Comparison of ENCODE assay signal across 29 mouse cellular contexts in genomic region chr5:45266914-45267313, GRCm38 (mm10).
A peak's percentile ranks its signal among the peaks of the same experiment; 100 is the strongest.
DNase-seq lines count a peak whose midpoint lies in the region; ATAC-seq and TF ChIP-seq lines count a peak whose summit lies in the region.
"Had no signal": no experiment of that assay in that cellular context is flagged by ENCODE, and none has a peak within 500 bp of the region (broad histone marks: within the 10 kb centered on the region; RNA-seq: fewer than 3 reads in every experiment).

No protein-coding gene starts in this region.

- peak; percentile 46; the same call in 1 of the 2 replicates for ATAC-seq in forebrain, embryonic 12.5 days (ENCODE audit: low FRiP score)
- ATAC-seq in forebrain, postnatal 0 days: no peak
- ATAC-seq in hindbrain, postnatal 0 days: peak; percentile 59
- no peak for ATAC-seq in hindbrain, embryonic 16.5 days
- no peak; the same call in 1 of the 2 replicates for ATAC-seq in midbrain, embryonic 14.5 days (ENCODE audit: low FRiP score, low TSS enrichment)
- ATAC-seq: CD4-positive, CD25-positive, alpha-beta regulatory T cell, adult 4 months had no signal

- H3K27ac ChIP-seq in forebrain, embryonic 12.5 days: no peak overlapping the region
- no peak overlapping the region for H3K27ac ChIP-seq in forebrain, postnatal 0 days (ENCODE audit: low read depth, low read length)
- H3K27ac ChIP-seq in hindbrain, postnatal 0 days: no peak overlapping the region
- H3K27ac ChIP-seq in hindbrain, embryonic 16.5 days (ENCODE audit: low read depth, low read length): no peak overlapping the region
- peak overlapping the region; percentile 70; the same call in 1 of the 2 replicates for H3K27ac ChIP-seq in midbrain, embryonic 14.5 days (replicated peaks; ENCODE audit: low read depth, low read length)
- H3K27ac ChIP-seq: embryonic facial prominence, embryonic 12.5 days; heart, adult 2 months; heart, embryonic 13.5 days; hindbrain, embryonic 14.5 days; kidney, embryonic 15.5 days; limb, embryonic 12.5 days; liver, embryonic 15.5 days; neural tube, embryonic 13.5 days had no signal

- H3K36me3 ChIP-seq in forebrain, embryonic 12.5 days (replicated peaks): no peaks in the 10 kb centered on the region
- H3K36me3 ChIP-seq in forebrain, postnatal 0 days (ENCODE audit: insufficient read depth): no peaks in the 10 kb centered on the region
- no peaks in the 10 kb centered on the region for H3K36me3 ChIP-seq in hindbrain, postnatal 0 days (ENCODE audit: insufficient read depth, low read length)
- H3K36me3 ChIP-seq in hindbrain, embryonic 16.5 days (ENCODE audit: control insufficient read depth, insufficient read depth, low read length): no peaks in the 10 kb centered on the region
- no peaks in the 10 kb centered on the region for H3K36me3 ChIP-seq in midbrain, embryonic 14.5 days (ENCODE audit: control insufficient read depth, insufficient read depth, low read length)
- H3K36me3 ChIP-seq: embryonic facial prominence, embryonic 12.5 days; heart, embryonic 13.5 days; kidney, embryonic 15.5 days; limb, embryonic 12.5 days; liver, embryonic 15.5 days; neural tube, embryonic 13.5 days had no signal

- no peak overlapping the region for H3K9ac ChIP-seq in forebrain, embryonic 12.5 days
- no peak overlapping the region for H3K9ac ChIP-seq in forebrain, postnatal 0 days
- no peak overlapping the region for H3K9ac ChIP-seq in hindbrain, postnatal 0 days (replicated peaks; ENCODE audit: low read length)
- no peak overlapping the region for H3K9ac ChIP-seq in hindbrain, embryonic 16.5 days (ENCODE audit: low read depth, low read length)
- H3K9ac ChIP-seq in midbrain, embryonic 14.5 days (replicated peaks; ENCODE audit: low read length): no peak overlapping the region
- H3K9ac ChIP-seq: embryonic facial prominence, embryonic 12.5 days; heart, embryonic 13.5 days; hindbrain, embryonic 14.5 days; kidney, embryonic 15.5 days; limb, embryonic 12.5 days; liver, embryonic 15.5 days; lung, embryonic 14.5 days; neural tube, embryonic 13.5 days had no signal

- H3K27me3 ChIP-seq in forebrain, embryonic 12.5 days: no peaks in the 10 kb centered on the region
- H3K27me3 ChIP-seq in forebrain, postnatal 0 days (ENCODE audit: insufficient read depth, low read length): no peaks in the 10 kb centered on the region
- no peaks in the 10 kb centered on the region for H3K27me3 ChIP-seq in hindbrain, postnatal 0 days (ENCODE audit: insufficient read depth, low read length)
- no peaks in the 10 kb centered on the region for H3K27me3 ChIP-seq in hindbrain, embryonic 16.5 days (replicated peaks; ENCODE audit: control insufficient read depth, insufficient read depth, low read length)
- no peaks in the 10 kb centered on the region for H3K27me3 ChIP-seq in midbrain, embryonic 14.5 days (ENCODE audit: control insufficient read depth, insufficient read depth, low read length)
- H3K27me3 ChIP-seq: embryonic facial prominence, embryonic 12.5 days; heart, embryonic 13.5 days; kidney, embryonic 15.5 days; limb, embryonic 12.5 days; liver, embryonic 15.5 days; neural tube, embryonic 13.5 days had no signal

- no peak overlapping the region for H3K4me3 ChIP-seq in forebrain, embryonic 12.5 days (replicated peaks)
- H3K4me3 ChIP-seq in forebrain, postnatal 0 days (ENCODE audit: low read depth, low read length): no peak overlapping the region
- no peak overlapping the region for H3K4me3 ChIP-seq in hindbrain, postnatal 0 days (ENCODE audit: low read length)
- H3K4me3 ChIP-seq in hindbrain, embryonic 16.5 days (ENCODE audit: low read length): no peak overlapping the region
- no peak overlapping the region for H3K4me3 ChIP-seq in midbrain, embryonic 14.5 days (replicated peaks; ENCODE audit: low read depth, low read length)
- H3K4me3 ChIP-seq: embryonic facial prominence, embryonic 12.5 days; heart, adult 2 months; heart, embryonic 13.5 days; kidney, embryonic 15.5 days; limb, embryonic 12.5 days; liver, embryonic 15.5 days; myocyte; neural tube, embryonic 13.5 days had no signal

- no peak overlapping the region for H3K4me2 ChIP-seq in forebrain, embryonic 12.5 days
- no peak overlapping the region for H3K4me2 ChIP-seq in forebrain, postnatal 0 days (ENCODE audit: low read depth)
- no peak overlapping the region for H3K4me2 ChIP-seq in hindbrain, postnatal 0 days (ENCODE audit: low read depth, low read length)
- H3K4me2 ChIP-seq in hindbrain, embryonic 16.5 days (ENCODE audit: low read length): no peak overlapping the region
- no peak overlapping the region for H3K4me2 ChIP-seq in midbrain, embryonic 14.5 days (ENCODE audit: low read length)
- H3K4me2 ChIP-seq: embryonic facial prominence, embryonic 12.5 days; heart, embryonic 13.5 days; hindbrain, embryonic 14.5 days; kidney, embryonic 15.5 days; limb, embryonic 12.5 days; liver, embryonic 15.5 days; lung, embryonic 14.5 days; neural tube, embryonic 13.5 days had no signal

- DNase-seq in forebrain, postnatal 0 days: no peak
- peak; percentile 32 for DNase-seq in hindbrain, postnatal 0 days (ENCODE audit: low spot score)
- peak; percentile 82 for DNase-seq in midbrain, embryonic 14.5 days
- DNase-seq in retina, postnatal 1 day: peak; percentile 56
- no peak for DNase-seq in ovary, postnatal 10 days (ENCODE audit: low spot score)
- DNase-seq in left cerebral cortex, adult 8-10 months (ENCODE audit: low spot score in 2 of 2): no peak
- DNase-seq: adrenal gland, postnatal 25 days; cerebellum, adult 8-10 months; cerebellum, postnatal 25 days; gastrocnemius, postnatal 36 days; heart, adult 2 months; heart, postnatal 10 days; kidney, adult 18-20 months; kidney, postnatal 25 days; lung, embryonic 14.5 days; lung, postnatal 14 days; spleen, adult 18-20 months; thymus, postnatal 14 days had no signal

- peaks cover 6% of the 10 kb centered on the region for H3K4me1 ChIP-seq in forebrain, embryonic 12.5 days
- no peaks in the 10 kb centered on the region for H3K4me1 ChIP-seq in forebrain, postnatal 0 days (ENCODE audit: insufficient read depth)
- no peaks in the 10 kb centered on the region for H3K4me1 ChIP-seq in hindbrain, postnatal 0 days (ENCODE audit: insufficient read depth, low read length)
- no peaks in the 10 kb centered on the region for H3K4me1 ChIP-seq in hindbrain, embryonic 16.5 days (ENCODE audit: control insufficient read depth, insufficient read depth, low read depth, low read length)
- no peaks in the 10 kb centered on the region for H3K4me1 ChIP-seq in midbrain, embryonic 14.5 days (ENCODE audit: control insufficient read depth, insufficient read depth, low read length)
- H3K4me1 ChIP-seq: embryonic facial prominence, embryonic 12.5 days; heart, embryonic 13.5 days; kidney, embryonic 15.5 days; limb, embryonic 12.5 days; liver, embryonic 15.5 days; neural tube, embryonic 13.5 days had no signal

- no peaks in the 10 kb centered on the region for H3K9me3 ChIP-seq in forebrain, embryonic 12.5 days
- H3K9me3 ChIP-seq in forebrain, postnatal 0 days (ENCODE audit: low read length): no peaks in the 10 kb centered on the region
- no peaks in the 10 kb centered on the region for H3K9me3 ChIP-seq in hindbrain, postnatal 0 days (ENCODE audit: low read length)
- no peaks in the 10 kb centered on the region for H3K9me3 ChIP-seq in hindbrain, embryonic 16.5 days (ENCODE audit: control insufficient read depth, low read length)
- H3K9me3 ChIP-seq in midbrain, embryonic 14.5 days (ENCODE audit: control insufficient read depth, low read length): no peaks in the 10 kb centered on the region
- H3K9me3 ChIP-seq: embryonic facial prominence, embryonic 12.5 days; heart, embryonic 13.5 days; kidney, embryonic 15.5 days; limb, embryonic 12.5 days; liver, embryonic 15.5 days; neural tube, embryonic 13.5 days had no signal

- no peak for TF ChIP-seq CTCF in forebrain, postnatal 0 days (IDR thresholded peaks at IDR 0.05; ENCODE audit: low read depth)
- TF ChIP-seq CTCF in hindbrain, postnatal 0 days (IDR thresholded peaks at IDR 0.05; ENCODE audit: low read depth): no peak

- WGBS in forebrain, embryonic 12.5 days: 29% methylated on average over 5 of the region's 5 CpGs
- WGBS in forebrain, postnatal 0 days: 19% methylated on average over 5 of the region's 5 CpGs
- WGBS in hindbrain, postnatal 0 days: 38% methylated on average over 5 of the region's 5 CpGs
- WGBS in hindbrain, embryonic 16.5 days: 42% methylated on average over 5 of the region's 5 CpGs
- WGBS in midbrain, embryonic 14.5 days: 21% methylated on average over 5 of the region's 5 CpGs

Comparison
In these comparisons a context has a peak if more than half of its experiments do, and no peak if none do; other contexts are left out.
1. ATAC-seq: peak in forebrain, embryonic 12.5 days (single experiment) and hindbrain, postnatal 0 days (single experiment); none in forebrain, postnatal 0 days (single experiment), hindbrain, embryonic 16.5 days (single experiment) and midbrain, embryonic 14.5 days (single experiment).
2. DNase-seq: peak in hindbrain, postnatal 0 days (single experiment), midbrain, embryonic 14.5 days (single experiment) and retina, postnatal 1 day (single experiment); none in forebrain, postnatal 0 days (single experiment), ovary, postnatal 10 days (single experiment) and left cerebral cortex, adult 8-10 months (0 of 2).